Mouse (Mus musculus): ENCODE results near the gene Noct.

DNA sequence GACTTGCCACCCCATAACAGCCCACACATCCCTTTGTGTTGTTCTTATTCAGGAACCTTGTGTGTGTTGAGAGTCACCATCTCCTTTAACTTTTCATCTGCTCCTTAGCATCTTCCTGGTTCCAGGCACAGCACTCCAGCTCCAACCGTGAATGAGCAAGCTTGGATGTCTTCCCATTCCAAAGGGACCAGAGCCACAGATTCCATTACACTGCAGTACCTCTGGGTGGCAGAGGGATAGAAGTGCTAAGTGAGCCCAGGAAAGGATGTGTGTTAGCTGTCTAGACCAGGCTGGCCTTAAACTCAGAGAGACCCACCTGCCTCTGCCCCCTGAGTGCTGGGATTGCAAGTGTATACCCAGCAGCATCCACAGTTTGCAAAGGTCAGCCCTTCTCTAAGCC, 26.0 kb upstream of the Noct start:
- TF ChIP-seq CTCF (IDR thresholded peaks at IDR 0.05; ENCODE audit: borderline replicate concordance, extremely low read depth, insufficient read depth, insufficient read length) (no peak), POLR2A (IDR thresholded peaks at IDR 0.05; ENCODE audit: borderline replicate concordance, extremely low read depth, insufficient read depth, insufficient read length, poor library complexity, severe bottlenecking) (no peak)
